Mouse (Mus musculus): ENCODE results near the gene Tnn.

DNA sequence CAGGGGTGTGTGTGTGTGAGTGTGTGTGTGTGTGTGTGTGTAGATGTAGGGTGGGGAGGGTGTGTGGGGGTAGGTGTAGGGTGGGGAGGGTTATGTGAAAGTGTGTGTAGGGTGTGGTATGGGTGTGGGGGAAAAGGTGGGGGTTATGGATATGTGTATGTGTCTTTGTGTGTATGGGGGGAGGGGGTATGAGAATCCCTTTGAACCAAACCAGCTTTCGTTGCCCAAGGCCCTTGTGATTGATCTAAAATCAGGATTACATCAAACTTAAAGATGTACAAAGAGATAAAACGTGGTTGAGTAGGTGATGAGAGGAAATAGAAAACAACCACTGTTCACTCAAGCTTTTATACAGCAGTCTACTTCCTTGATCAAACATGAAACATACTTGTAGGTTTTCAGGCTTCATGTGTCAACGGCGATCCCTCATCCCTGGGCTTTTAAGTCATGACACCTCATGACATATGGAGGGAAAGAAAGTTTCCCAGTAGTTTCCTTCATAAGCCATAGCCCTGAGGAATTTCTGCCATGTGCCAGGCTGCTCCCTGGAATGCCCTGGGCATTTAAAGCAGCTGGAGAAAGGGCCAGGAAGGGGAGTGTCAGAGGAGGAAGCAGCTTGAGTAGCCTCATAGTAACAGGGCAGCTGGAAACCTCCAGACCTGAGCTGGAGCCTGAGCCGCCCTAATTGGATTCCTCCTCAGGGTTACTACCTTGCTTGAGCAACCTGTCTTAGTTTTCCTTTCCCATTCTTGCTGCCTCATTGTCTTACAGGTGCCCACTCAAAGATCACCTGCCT lies 99.7 kb downstream of the Tnn start:
- TF ChIP-seq CTCF (IDR thresholded peaks at IDR 0.05; ENCODE audit: borderline replicate concordance, extremely low read depth, insufficient read depth, insufficient read length) (no peak), POLR2A (IDR thresholded peaks at IDR 0.05; ENCODE audit: borderline replicate concordance, extremely low read depth, insufficient read depth, insufficient read length, poor library complexity, severe bottlenecking) (no peak)
